Mouse (Mus musculus) cerebellum, postnatal 36 days (tissue): ENCODE results near the gene 4430402I18Rik.
A peak's percentile ranks its signal among the peaks of the same experiment; 100 is the strongest.

ENCODE experiments used
- DNase-seq, 2 experiments: peaks; one replicate each; pipeline ENCODE4 v3.0.0; 2021 to 2022; ENCODE audit warnings: mixed read lengths in 2 of 2

4430402I18Rik gene

DNA sequence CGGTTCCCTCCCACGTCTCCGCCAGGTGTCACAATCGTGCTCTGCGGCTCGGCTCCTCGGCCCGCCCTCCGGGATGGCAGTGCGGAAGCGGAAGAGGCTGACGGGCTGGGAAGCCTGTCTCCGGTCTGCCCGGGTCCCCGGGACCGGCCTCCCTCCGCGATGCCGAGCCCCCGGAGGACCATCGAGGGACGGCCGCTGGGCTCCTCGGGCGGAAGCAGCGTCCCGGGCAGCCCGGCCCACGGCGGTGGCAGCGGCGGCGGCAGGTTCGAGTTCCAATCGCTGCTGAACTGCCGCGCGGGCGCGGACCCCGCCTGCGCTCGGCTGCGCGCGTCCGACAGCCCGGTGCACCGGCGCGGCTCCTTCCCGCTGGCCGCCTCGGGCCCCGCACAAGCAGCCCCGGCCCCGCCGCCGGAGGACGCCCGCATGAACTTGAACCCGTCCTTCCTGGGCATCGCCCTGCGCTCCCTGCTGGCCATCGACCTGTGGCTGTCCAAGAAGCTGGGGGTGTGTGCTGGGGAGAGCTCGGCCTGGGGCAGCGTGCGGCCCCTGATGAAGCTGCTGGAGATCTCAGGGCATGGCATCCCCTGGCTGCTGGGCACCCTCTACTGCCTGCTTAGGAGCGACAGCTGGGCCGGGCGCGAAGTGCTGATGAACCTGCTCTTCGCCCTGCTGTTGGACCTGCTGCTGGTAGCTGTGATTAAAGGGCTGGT, 3.6 kb downstream of the 4430402I18Rik start, which contains the start of gene Plpp6:
TSS of gene Plpp6 (plus strand) at position 112 of the 710 bp plus-strand sequence.
- DNase-seq, result peak; percentile 84 to 90

DNA sequence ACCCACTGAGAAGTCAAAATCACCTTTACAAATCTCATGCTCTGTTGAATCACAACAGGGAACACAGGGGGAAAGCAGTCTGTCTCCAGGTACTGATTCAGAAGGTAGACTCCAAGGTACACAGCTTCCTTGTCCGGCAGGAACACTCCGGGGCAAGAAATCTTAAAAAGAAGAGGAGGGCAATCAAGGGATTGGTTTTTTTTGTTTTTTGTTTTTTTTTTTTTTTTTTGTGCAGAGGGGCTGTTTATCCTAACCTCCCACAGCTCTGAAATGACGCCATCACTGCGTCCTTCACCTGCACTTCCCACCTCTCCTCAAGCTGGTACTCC, 4.1 kb downstream of the 4430402I18Rik start:
- DNase-seq, result no peak

DNA sequence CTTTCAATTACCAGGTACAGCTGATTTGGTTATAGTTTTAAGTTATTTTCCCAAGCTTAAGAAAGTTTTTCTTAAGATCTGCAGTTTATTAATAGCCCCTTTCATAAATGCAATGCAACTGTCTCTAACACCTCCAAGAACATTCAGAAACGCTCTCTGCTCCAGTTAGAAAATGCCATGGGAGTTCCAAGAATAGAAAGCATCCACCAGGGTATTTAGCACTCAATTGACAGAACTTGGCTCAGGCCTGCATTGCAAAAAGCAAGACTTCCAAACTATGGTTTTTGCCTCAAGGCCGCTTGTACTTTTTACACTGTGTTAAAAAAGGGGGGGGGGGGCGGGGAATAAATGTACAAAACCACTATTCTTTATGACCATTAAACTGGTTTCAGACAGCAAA, 4.5 kb downstream of the 4430402I18Rik start:
- no peak for DNase-seq

DNA sequence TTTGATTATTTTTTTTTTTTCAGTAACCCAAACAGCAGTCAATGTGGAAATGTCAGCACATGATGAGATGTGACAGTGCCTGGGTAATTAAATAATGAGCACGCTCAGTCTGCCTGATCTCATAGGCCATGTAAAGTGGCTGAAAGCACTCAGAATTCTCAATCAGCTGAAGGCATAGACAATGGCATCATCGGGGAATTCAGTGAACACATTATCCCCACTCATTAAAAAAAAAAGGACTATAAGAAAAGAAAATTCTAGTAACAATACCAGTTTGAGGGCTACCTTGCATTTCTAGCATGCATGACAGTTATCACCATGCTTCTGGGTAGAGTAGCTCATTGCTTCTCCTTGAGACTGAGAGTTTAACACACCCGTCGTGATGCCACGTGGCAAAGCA, 16.3 kb downstream of the 4430402I18Rik start:
- no peak for DNase-seq

DNA sequence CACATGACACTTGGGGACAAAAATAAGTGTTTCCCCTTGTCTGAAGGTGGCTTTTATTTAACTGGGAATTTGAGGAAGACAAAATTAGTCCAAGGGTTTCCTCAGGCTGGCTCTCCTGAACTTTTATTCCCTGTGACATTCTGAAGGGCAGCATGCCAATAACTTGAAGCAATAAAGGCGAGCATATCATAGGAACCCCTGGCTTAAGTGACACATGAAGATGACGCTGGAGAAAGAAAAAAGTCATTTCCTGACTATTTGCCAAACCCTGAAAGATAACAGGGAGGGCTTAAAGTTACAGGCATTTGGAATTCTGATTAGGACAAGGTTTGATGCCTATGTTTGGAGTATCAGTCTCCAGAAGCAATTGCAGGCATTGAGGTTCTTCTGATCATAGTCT, 20.3 kb downstream of the 4430402I18Rik start:
- DNase-seq, result no peak

DNA sequence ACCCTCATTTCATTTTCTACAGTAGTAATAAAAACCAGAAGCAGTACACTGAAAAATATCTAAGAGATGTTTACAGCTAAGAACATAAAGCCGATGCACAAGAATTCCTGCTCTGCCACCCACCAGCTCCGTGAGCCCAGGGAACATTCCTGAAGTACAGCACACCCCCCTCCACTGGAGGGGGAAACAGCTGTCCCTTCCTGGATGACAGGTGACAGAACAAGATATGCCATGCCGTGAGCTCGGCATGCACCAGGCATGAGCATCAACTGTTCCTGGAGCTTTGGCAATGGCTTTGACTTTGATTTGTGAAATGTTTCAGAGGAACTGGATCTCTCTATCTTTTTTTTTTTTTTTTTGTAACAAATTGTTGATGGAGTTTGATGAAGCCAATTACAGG, 20.8 kb downstream of the 4430402I18Rik start:
- no peak for DNase-seq

DNA sequence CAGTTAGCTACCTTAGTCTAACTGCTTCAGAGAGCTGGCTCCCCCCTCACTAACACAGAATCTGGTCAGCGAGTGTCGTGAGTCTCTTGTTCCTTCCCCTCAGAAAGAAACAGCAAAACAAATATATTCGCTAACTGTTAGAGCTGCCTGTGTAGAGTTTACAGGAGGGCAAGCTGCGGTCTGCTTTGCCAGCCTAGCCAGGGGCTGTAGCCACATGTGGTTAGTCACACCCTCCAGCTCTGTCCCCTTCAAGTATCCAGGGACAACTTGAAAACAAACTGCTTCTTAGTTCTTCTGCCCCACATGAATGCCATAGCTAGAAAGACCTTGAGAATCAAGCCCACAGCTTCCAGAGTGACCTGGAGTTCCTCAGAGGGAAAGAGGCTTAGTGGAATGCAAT, 26.3 kb downstream of the 4430402I18Rik start:
- DNase-seq, result no peak

DNA sequence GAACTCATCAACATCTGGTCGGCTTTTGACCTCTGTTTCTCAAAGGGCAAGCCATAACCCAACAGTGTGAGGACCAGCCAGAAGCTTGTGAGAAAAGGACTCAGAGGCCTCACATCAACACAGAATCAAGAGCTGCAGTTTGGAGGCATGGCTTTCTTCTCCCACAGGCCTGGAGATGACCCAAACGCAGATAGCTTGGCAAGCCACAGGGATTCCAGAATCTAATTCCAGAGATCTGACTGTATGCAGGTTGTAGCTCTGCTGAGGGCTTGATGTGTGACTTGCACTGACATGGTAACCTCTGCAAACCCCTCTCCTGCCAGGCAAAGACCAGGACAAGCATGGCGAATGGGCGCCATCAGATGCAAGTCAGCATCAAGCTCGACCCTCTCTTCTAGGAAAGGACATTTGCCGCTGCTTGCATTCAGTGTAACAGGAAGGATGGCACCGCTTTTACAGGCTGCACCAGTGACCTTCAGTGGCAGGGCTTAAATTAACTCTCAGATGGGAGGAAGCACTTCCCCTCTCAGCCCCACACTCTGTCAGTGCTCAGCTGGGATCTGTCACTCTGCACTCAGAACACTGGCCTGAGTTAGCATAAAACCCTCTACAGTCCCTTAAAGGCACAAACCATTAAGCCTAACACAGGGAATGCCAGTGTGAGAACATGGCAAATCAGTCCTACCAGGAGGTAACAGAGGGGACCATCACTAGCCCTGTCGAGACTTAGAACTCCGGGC, 27.3 kb downstream of the 4430402I18Rik start:
- no peak for DNase-seq

DNA sequence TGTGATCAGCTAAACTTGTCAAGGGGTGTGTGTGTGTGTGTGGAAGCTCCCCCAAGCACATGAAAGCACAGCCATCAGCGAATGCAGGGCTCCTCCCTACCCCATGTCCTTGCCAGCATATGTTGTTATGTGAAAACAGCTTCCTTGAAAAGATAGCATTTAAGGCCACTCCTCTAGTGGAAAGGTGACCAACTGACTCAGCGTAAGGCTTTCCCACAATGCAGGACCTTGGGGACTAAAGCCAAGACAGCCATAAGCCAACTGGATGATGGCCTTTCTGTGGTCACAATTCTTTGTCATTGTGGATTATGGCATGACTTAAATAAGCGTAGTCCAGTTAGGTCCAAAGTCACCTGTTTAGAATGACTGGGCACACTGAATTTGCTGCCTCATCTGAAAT, 32.7 kb downstream of the 4430402I18Rik start:
- no peak for DNase-seq

DNA sequence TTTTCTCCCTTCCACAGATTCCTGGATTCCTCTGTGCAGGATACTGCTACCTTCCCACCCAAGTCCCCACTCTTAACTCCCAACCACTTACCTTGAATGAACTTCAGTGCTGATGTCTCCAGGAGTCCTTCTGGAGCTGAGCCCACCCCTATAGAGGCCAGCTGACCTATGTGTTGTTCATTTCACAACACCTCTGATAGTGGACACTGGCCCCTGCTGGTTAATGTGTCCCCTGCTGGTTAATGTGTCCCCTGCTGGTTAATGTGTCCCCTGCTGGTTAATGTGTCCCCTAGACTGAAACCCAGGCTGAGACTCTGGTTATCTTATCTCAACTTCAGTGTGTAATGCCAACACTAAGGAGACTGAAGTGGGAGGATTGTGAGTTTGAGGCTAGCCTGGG, 38.6 kb downstream of the 4430402I18Rik start:
- DNase-seq, result no peak

DNA sequence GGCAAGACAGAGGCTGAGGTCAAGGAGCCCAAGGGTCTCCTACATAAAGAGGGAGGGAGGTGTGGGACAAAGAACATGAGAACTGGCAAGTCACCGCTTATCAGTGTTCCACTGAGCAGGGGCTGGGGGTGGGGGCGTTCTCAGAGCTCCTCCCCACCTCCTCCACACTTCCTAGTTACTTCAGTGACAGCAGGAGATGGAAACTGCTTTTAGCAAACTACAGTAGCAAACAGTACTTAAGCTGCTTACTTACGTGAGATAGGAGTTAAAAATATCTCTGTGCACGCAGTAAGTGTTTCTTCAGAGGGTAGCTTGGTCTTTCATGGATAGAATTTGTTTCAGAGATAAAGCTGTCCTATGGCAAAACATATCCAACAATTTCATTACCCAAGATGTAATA, 40.2 kb downstream of the 4430402I18Rik start:
- DNase-seq, result no peak

DNA sequence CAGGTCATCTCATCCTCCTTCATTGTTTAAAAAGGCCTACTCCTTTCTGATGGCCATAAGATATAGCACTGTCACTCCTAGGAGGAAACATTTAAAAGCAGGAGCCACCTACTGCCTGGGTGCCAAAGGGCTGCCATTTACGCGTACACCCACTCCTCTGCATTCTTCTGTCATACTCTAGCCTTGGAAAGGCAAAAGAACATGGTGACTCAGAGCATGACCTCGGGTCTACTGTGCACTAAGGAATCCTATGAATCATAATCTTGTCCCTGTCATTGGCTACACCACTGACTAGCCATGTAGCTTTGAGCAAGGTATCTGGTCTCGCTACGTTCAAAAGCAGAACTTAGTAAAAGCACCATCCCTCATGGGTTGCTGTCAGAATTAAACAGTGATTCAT, 41.2 kb downstream of the 4430402I18Rik start:
- no peak for DNase-seq

DNA sequence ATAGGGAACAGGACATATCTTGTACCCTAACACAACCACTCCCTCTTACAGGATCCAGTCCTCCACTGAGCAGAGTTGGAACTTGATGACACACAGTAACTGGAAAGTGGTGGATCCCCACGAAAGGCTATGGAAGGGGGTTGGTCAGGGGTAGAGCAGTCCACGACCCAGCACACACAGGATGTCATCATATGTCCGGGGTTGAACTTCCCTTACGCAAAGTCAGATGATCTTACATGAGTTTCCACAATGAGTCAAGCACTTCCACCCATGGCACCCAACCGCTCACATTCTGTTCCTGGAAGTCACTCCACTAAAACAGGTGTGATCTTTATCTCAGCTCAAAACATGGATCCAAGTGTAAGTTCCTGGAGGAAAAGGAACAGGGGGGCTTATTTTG, 49.8 kb downstream of the 4430402I18Rik start:
- DNase-seq, result no peak

DNA sequence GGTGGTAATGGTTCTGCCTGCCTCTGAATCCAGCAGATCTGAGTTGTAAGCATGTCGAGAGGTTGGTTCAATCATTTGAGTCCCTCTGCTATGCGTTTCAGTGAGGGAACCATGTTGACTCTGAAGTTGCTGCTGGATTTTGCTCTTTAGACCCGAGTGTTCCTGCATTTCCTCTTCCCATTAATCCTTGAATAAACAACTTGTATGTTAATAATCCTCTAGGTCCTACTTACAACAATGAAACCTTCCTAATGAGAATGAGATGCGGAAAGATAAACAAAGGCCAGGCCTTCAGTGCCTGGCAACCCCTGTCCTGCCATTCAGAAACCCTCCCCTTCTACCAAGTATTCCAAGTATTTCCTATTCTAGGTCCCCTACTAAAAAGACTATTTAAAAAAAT, 51.1 kb downstream of the 4430402I18Rik start:
- no peak for DNase-seq

DNA sequence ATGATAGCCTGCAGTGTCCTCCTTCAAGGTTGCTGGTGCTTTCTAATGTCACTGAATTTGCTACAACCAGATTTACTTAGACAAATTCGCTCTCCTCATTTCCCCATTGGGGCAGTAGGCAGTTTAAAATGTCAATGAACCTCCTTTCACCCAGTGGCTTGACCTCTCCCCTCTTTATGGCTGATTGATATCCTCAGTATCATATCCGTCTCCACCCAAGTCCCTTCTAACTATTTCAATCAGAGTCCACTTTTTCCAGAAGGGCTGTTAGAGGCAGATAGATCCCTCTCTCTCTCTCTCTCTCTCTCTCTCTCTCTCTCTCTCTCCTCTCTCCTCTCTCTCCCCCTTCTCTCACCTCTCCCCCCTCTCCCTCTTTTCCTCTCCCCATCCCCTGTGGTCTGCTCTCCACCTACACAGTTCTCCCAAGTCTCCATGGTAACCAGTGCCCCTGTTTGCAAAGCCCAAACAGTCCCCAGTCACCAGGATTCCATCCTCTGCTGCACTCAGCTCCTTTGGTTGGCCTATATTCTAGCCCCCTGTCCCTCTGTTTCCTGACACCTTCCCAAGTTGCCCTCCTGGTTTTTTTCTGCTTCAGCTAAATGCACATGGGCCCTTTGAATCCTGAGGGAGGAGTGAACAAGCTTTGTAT, 51.9 kb downstream of the 4430402I18Rik start:
- no peak for DNase-seq

DNA sequence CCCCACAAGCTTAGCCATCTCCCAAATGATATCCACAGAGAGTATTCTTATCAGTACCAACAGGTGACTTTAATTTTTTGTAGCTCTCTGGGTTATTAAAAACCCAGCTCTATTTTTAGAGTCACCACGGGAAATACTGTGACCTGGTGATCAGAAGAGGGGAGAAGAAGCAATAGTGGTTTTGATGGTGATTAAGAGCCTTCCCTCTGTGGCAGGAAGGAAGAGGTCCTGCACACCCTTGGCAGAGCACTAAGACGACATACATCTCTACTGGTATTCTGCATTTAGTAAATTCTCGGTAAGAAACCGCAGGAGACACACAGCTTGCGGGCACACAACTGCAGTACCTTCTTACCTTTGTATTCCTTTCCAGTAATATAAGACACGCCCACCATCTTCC, 53.0 kb downstream of the 4430402I18Rik start:
- no peak for DNase-seq

DNA sequence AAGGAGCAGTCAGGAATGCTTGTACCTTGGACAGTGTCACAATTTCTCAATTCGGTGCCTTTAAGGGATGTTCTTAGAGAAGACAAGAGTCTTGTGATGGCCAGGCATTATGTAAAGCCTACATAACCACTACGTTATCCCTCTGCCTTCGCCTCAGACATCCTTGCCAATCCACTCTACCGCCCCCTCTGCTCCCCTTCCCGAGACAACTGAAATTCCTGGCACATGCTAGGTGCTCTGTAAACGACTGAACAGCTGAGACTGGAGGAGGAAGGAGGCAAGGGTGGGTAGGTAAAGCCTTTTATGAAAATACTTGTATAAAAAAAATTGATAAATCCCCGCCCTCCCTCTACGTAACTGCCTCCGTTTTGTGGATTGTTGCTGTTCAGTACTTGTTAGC, 58.9 kb downstream of the 4430402I18Rik start:
- no peak for DNase-seq

DNA sequence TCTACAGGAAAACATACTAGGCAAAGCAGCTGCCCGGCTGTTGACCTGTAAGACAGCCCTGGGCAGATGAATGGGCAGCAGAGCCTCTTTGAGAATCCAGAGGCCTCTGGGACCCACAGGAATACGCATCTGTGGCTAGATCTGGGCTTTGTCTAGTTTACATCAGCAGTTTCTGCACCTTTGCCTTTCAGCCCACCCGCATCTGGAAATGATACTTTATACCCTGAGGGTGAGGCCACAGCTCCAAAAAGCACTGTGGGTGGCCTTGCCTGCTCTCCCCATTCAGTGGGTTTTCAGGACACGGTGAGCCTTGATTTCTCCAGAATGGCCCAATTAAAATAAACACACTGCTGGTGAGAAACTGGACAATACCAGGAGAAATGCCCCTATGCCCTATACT, 59.4 kb downstream of the 4430402I18Rik start:
- DNase-seq, result no peak

DNA sequence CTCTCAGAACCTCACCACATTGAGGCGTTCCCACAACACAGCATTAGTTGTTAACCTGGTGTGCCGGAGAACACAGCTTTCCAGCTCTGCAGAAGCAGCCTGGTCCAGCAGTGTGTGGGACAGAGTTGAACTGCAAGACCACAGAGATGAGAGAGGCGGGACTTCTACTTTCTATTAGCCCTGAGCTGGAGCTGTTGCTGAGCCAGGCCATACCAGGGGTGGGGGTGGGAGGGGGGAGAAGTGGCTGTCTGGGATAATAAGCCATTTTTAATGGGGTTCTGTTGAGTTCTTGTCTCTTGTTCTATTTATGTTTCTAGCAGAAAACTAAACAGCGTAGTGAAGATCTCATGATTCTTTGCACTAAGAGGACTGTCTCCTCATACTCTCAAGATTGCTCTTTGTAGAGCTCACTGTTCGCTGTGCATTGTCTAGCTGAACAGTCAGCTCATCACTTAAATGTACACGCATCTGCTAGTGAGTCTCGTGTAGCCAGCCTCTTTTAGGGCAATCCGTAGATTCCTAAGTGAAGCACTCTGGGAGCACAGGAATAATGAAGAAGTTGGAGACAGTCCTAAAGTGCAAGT, 64.0 kb downstream of the 4430402I18Rik start:
- DNase-seq, result no peak

DNA sequence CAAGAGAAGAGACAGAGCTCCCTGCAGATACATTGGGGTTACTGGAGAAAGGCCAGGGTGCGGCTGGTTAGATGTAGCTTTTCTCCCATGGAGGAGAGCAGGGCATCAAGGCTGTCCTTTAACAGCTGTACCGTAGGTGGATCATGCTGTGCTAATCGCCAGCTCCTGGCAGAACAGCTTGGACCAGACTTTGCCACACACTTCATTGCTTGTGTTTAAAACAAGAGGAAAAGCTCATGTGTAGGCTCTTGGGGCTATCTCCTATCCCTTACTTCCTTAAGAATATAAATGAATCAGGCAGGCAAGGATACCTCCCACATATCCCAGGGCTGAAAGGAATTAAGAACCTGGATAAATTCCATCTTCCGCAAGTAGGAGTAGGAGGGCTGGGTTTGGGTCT, 64.8 kb downstream of the 4430402I18Rik start:
- DNase-seq, result no peak

DNA sequence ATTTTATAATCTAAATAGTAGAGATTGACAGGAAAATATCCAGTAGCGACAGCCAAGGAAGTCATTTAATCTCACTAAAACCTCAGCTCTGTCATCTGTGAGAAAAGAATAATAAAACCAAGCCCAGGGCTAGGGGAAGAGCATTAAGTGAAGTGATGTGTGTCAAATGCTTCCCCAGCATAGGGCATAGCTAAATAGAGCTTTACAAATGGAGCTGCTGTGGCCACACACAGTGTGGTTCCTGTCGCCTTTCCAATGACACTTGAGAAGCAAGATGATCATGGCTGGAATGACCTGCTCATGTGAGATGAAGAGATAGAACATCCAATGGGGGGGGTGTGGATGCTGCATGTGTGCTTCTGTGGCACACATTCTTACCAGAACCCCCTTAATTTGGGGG, 65.5 kb downstream of the 4430402I18Rik start:
- no peak for DNase-seq

DNA sequence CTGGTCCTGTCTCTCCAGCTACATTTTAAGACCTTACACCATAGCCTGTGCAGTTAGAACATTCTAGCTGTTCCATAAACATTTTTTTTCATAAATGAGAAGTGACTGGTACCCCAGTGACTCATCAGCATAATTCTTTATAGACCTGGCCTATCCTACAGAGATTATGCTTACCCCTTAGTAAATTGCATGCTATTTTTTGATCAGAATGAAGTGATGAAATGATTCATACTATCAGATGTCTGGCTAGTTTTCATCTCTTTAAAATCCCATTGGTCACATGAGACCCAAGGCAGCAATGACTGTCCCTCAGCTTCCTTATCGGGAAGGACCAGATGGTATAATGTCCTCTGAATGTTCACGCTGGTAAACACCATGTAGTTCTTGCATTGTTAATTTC, 66.8 kb downstream of the 4430402I18Rik start:
- DNase-seq, result no peak

DNA sequence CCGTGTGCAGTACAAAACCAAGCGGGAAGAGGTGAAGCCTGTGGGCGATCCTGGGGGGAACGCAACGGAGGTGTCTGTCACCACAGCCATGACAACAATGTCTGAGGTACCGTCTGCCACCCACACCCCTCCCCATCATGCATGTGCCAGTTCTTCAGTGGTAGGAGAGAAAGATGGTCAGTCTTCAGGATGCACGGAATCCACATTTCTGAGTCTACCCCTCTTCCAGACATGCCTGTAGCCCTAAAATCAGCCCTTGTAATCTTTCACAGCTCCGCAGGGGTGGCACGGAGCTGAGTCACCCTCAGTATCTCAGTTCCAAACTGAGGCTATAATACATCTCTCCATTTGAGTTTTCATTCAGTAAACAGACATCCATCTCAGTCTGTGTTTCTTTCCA, 70.1 kb downstream of the 4430402I18Rik start:
- DNase-seq, result no peak

DNA sequence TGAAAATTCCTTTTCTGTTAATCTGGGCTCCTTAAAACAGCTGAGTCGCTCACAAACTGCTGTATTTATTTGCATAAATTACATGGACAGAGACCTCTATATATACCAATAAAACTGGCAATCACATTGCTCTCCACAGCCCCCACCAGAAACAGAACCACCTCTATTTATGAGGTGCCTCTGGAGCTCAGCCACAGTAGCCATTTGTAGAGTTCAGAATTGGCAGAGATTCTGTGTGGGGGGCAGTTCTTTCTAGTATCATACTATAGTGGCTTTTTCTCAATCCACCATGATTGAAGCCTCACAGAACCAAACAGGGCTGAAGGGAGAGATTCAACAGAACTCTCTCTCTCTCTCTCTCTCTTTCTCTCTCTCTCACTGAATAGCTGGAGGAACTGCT, 71.0 kb downstream of the 4430402I18Rik start:
- DNase-seq, result no peak
